Mouse (Mus musculus): ENCODE results near the gene Olfr476.

DNA sequence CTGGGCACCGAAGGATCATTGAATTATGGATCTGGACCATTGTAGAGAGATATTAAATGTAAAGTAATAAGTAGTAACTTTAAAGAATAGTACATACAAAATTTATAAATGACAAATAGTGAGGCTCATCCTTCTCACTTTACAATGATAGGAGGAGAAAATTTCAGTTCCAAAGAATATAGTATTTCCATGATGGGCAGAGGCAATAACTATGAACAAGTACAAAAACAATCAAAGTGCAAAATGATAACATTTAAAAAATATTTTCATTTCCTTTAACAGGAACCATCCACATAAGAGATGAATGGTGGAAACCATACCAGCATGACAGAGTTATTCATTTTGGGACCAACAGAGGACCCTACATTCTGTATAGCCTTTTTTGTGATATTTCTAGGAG lies 10.3 kb upstream of the Olfr476 start, which contains the start of gene Olfr474:
- TF ChIP-seq CTCF (IDR thresholded peaks at IDR 0.05; ENCODE audit: borderline replicate concordance, control insufficient read depth, extremely low read depth, insufficient read depth, low read length, poor library complexity) (no peak), POLR2A (IDR thresholded peaks at IDR 0.05; ENCODE audit: control insufficient read depth, extremely low read depth, insufficient read depth, low read length, poor library complexity) (no peak)

All from thymus, adult 2 months (tissue).